Mouse (Mus musculus) heart, embryonic 11.5 days (tissue): ENCODE results near the gene Olfr589. TPM values are rescaled to one million over a fixed set of nuclear protein-coding genes. Genes with fewer than 3 reads are reported as not detected.
"Not testable (repeated sequence)": the region's sequence is repeated elsewhere in the genome, so short reads cannot be mapped to it uniquely, and the experiment has no call there.

Experiments
- ATAC-seq: fragments of 200-750 bp; cut with Nextera tagmentation; replicated peaks from 2 replicates; pipeline ENCODE4 v1.8.0; 2017; ENCODE audit warnings: moderate library complexity; ENCODE audit not compliant: insufficient number of reproducible peaks, low FRiP score, low TSS enrichment
- H3K27ac ChIP-seq: fragments of 300-500 bp; sonication (generic); 2 replicates; pipeline ENCODE4 v1.5.1; 2014; ENCODE audit warnings: mild to moderate bottlenecking, low read depth, low read length
- H3K27me3 ChIP-seq: fragments of 300-500 bp; sonication (generic); 2 replicates; pipeline ENCODE4 v1.6.1; 2014; ENCODE audit warnings: mild to moderate bottlenecking, low read length, mixed read lengths; ENCODE audit not compliant: control insufficient read depth, insufficient read depth
- H3K36me3 ChIP-seq: fragments of 300-500 bp; sonication (generic); 2 replicates; pipeline ENCODE4 v1.6.1; 2014; ENCODE audit warnings: mild to moderate bottlenecking, low read length, moderate library complexity, mixed read lengths; ENCODE audit not compliant: control insufficient read depth, insufficient read depth
- H3K4me1 ChIP-seq: fragments of 300-500 bp; sonication (generic); 2 replicates; pipeline ENCODE4 v1.6.1; 2014; ENCODE audit warnings: low read length; ENCODE audit not compliant: control insufficient read depth, insufficient read depth
- H3K4me2 ChIP-seq: fragments of 300-500 bp; sonication (generic); 2 replicates; pipeline ENCODE4 v1.6.1; 2014; ENCODE audit warnings: mild to moderate bottlenecking, moderate library complexity
- H3K4me3 ChIP-seq: fragments of 300-500 bp; sonication (generic); 2 replicates; pipeline ENCODE4 v1.5.1; 2014; ENCODE audit warnings: low read depth, low read length
- H3K9ac ChIP-seq: fragments of 300-500 bp; sonication (generic); 2 replicates; pipeline ENCODE4 v1.6.1; 2014; ENCODE audit warnings: mild to moderate bottlenecking, low read depth, low read length, moderate library complexity
- H3K9me3 ChIP-seq: fragments of 300-500 bp; sonication (generic); replicated peaks from 2 replicates; pipeline ENCODE4 v1.6.1; 2016; ENCODE audit warnings: low read length; ENCODE audit not compliant: control insufficient read depth
- WGBS: fragments of 180-500 bp; shearing (Covaris S2); extraction: QIAGEN DNeasy Blood & Tissue Kit; methylation state at CpG from one replicate; pipeline ENCODE4 v1.1.7; 2014; ENCODE audit not compliant: insufficient replicate concordance; 5-methylcytosine and 5-hydroxymethylcytosine counted together
- polyA plus RNA-seq: library from polyadenylated mRNA; unstranded; fragments of >200 nt; fragmentation: Nextera tagmentation; extraction: Ambion mirVana; gene quantifications from 2 replicates; pipeline ENCODE4 v1.2.1, GENCODE M21; 2014

The Olfr589 gene
- polyA plus RNA-seq = not detected in 2 replicates

DNA sequence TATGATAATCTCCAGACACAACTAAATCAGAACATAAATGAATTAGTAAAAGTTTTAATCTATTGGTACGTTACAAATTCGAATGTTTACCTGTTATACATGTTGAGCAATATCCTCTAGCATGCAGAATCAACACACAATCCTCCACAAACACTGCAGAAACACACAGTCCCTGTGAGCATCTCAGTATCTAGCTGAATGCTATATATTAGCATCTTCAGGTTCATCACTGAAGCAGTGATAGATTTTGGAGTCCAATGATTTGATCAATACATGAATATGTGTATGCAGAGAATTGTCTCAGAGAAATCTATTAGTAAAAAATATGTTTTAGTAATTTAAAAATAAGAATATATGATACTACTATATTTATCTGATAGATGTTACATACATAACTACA, at the start of gene Olfr589:
TSS of gene Olfr589 (minus strand) at position 101 of the 400 bp plus-strand sequence.
- 67% methylated on average over 2 of the region's 2 CpGs for WGBS
- H3K4me2 ChIP-seq = no peak within 1 kb of the TSS

GRCm38 (mm10) chr7:103184503-103184902, 28.3 kb upstream of the Olfr589 start, which contains the start of gene Olfr592:
Olfr592 (plus strand) TSS chr7:103184803.
- H3K27me3 ChIP-seq, H3K27ac ChIP-seq, ATAC-seq, H3K9ac ChIP-seq, H3K36me3 ChIP-seq, H3K4me3 ChIP-seq, H3K9me3 ChIP-seq, H3K4me1 ChIP-seq, H3K4me2 ChIP-seq: not testable (repeated sequence)
- WGBS = 73% methylated on average over 1 of the region's 1 CpGs

More for the DNA sequence above, at the start of gene Olfr589:
- no peaks in the 10 kb centered on the region for H3K27me3 ChIP-seq
- H3K4me1 ChIP-seq = no peaks in the 10 kb centered on the region
- H3K27ac ChIP-seq = no peak within 1 kb of the TSS
- H3K4me3 ChIP-seq = no peak within 1 kb of the TSS
- H3K36me3 ChIP-seq = no peaks in the 10 kb centered on the region
- ATAC-seq = no peak
- no peak within 1 kb of the TSS for H3K9ac ChIP-seq
- no peaks in the 10 kb centered on the region for H3K9me3 ChIP-seq

GRCm38 (mm10) chr7:103178240-103178639, 22.1 kb upstream of the Olfr589 start, which contains the start of gene Olfr591:
Olfr591 (minus strand) TSS chr7:103178340.
- ATAC-seq = no peak
- Histone ChIP-seq H3K27ac (no peak within 1 kb of the TSS), H3K27me3 (no peaks in the 10 kb centered on the region), H3K9ac (no peak within 1 kb of the TSS), H3K4me3 (no peak within 1 kb of the TSS), H3K36me3 (no peaks in the 10 kb centered on the region), H3K4me1 (no peaks in the 10 kb centered on the region), H3K4me2 (no peak within 1 kb of the TSS), H3K9me3 (peaks cover 7% of the 10 kb centered on the region; the same call in 1 of the 2 replicates)
- WGBS = 73% methylated on average over 1 of the region's 1 CpGs

- no peak overlapping the region for H3K27ac ChIP-seq
- no peaks in the 10 kb centered on the region for H3K27me3 ChIP-seq
- no peaks in the 10 kb centered on the region for H3K36me3 ChIP-seq
- ATAC-seq = no peak
- no peaks in the 10 kb centered on the region for H3K4me1 ChIP-seq
- no peak overlapping the region for H3K9ac ChIP-seq
- WGBS = 74% methylated on average over 5 of the region's 5 CpGs
- no peak overlapping the region for H3K4me3 ChIP-seq
- no peak overlapping the region for H3K4me2 ChIP-seq
- no peaks in the 10 kb centered on the region for H3K9me3 ChIP-seq
These were observed 13.5 kb upstream of the Olfr589 start for GRCm38 (mm10) chr7:103169697-103170096.

DNA sequence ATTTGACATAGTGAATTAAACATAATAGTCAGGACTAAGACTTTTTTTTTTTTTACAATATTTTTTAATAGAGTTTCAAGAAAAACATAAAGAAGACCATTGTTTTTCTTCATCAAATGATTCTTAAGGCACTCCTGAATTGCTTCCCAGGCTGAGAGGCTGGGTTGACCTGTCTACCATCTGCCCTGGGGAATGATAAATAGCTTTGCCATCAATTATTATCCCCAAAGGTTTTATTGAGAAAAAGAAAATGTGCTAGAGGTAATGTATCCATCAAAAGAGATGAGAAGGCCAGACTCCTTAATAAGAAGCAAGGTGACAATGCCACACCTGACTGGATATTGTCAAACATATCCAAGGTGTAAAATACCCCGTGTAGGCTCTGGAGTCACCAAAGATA, 15.6 kb downstream of the Olfr589 start, which contains the start of gene Olfr588-ps1:
TSS of gene Olfr588-ps1 (plus strand) at position 301 of the 400 bp plus-strand sequence.
- H3K9me3 ChIP-seq = no peaks in the 10 kb centered on the region
- 63% methylated on average over 1 of the region's 1 CpGs for WGBS
- no peak within 1 kb of the TSS for H3K4me3 ChIP-seq
- H3K4me2 ChIP-seq = no peak within 1 kb of the TSS
- H3K27me3 ChIP-seq = no peaks in the 10 kb centered on the region
- no peaks in the 10 kb centered on the region for H3K4me1 ChIP-seq
- no peak within 1 kb of the TSS for H3K9ac ChIP-seq
- ATAC-seq = no peak
- no peaks in the 10 kb centered on the region for H3K36me3 ChIP-seq
- no peak within 1 kb of the TSS for H3K27ac ChIP-seq

GRCm38 (mm10) chr7:103125538-103125937, 30.6 kb downstream of the Olfr589 start, which contains the start of gene Olfr586:
Olfr586 (minus strand) TSS chr7:103125638.
- H3K9me3 ChIP-seq = no peaks in the 10 kb centered on the region
- 81% methylated on average over 3 of the region's 3 CpGs for WGBS
- H3K27me3 ChIP-seq = no peaks in the 10 kb centered on the region
- H3K4me2 ChIP-seq = no peak within 1 kb of the TSS
- no peak within 1 kb of the TSS for H3K27ac ChIP-seq
- H3K36me3 ChIP-seq = no peaks in the 10 kb centered on the region
- H3K4me3 ChIP-seq = no peak within 1 kb of the TSS
- no peak within 1 kb of the TSS for H3K9ac ChIP-seq
- no peaks in the 10 kb centered on the region for H3K4me1 ChIP-seq
- no peak for ATAC-seq

DNA sequence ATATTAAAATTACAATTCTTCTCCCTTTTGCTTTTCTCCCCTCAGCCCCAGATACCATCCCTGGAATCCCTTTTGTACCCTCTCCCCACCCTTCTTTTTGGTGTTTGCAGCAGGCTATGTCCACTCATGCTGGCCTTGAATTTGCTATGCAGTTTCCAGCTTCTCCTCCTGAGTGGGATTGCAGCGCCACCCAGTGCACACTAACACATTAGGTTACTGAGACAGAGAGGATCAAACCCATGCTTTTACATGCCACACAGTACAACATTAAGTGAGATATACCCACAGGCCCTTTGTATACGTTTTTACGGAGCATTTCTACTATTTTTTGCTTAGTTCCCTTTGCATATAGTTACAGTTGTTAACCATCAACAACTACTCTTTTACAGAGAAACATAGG, 36.8 kb downstream of the Olfr589 start:
- Histone ChIP-seq H3K36me3 (no peaks in the 10 kb centered on the region), H3K9ac (no peak overlapping the region), H3K27me3 (no peaks in the 10 kb centered on the region), H3K27ac (no peak overlapping the region), H3K4me2 (no peak overlapping the region), H3K4me3 (no peak overlapping the region), H3K9me3 (no peaks in the 10 kb centered on the region), H3K4me1 (no peaks in the 10 kb centered on the region)
- no peak for ATAC-seq
- 36% methylated on average over 3 of the region's 3 CpGs for WGBS

Other genes starting within 250 kb of the Olfr589 start
- gene Olfr571, start 238.8 kb downstream of the Olfr589 start, polyA plus RNA-seq = not detected in 2 replicates
- gene Olfr572, start 231.9 kb downstream of the Olfr589 start, polyA plus RNA-seq = not detected in 2 replicates
- not detected in 2 replicates for gene Olfr573-ps1, start 213.8 kb downstream of the Olfr589 start, polyA plus RNA-seq
- gene Olfr574, start 207.9 kb downstream of the Olfr589 start, polyA plus RNA-seq = not detected in 2 replicates
- not detected in 2 replicates for gene Olfr575, start 197.6 kb downstream of the Olfr589 start, polyA plus RNA-seq
- gene Olfr576, start 193.7 kb downstream of the Olfr589 start, polyA plus RNA-seq = not detected in 2 replicates
- not detected in 2 replicates for gene Olfr577, start 180.4 kb downstream of the Olfr589 start, polyA plus RNA-seq
- gene Olfr578, start 167.0 kb downstream of the Olfr589 start, polyA plus RNA-seq = not detected in 2 replicates
- not detected in 2 replicates for gene Olfr582, start 118.3 kb downstream of the Olfr589 start, polyA plus RNA-seq
- not detected in 2 replicates for gene Olfr583, start 105.1 kb downstream of the Olfr589 start, polyA plus RNA-seq
- gene Olfr584, start 74.5 kb downstream of the Olfr589 start, polyA plus RNA-seq = not detected in 2 replicates
- not detected in 2 replicates for gene Olfr585, start 58.6 kb downstream of the Olfr589 start, polyA plus RNA-seq
- not detected in 2 replicates for gene Olfr586, start 30.7 kb downstream of the Olfr589 start, polyA plus RNA-seq
- gene Olfr588-ps1, start 15.5 kb downstream of the Olfr589 start, polyA plus RNA-seq = not detected in 2 replicates
- gene Olfr591, start 22.0 kb upstream of the Olfr589 start, polyA plus RNA-seq = not detected in 2 replicates
- not detected in 2 replicates for gene Olfr592, start 28.4 kb upstream of the Olfr589 start, polyA plus RNA-seq
- not detected in 2 replicates for gene Olfr593, start 55.5 kb upstream of the Olfr589 start, polyA plus RNA-seq
- gene Olfr594, start 60.6 kb upstream of the Olfr589 start, polyA plus RNA-seq = not detected in 2 replicates
- not detected in 2 replicates for gene Usp17ld, start 96.1 kb upstream of the Olfr589 start, polyA plus RNA-seq
- not detected in 2 replicates for gene Olfr596, start 149.3 kb upstream of the Olfr589 start, polyA plus RNA-seq
- not detected in 2 replicates for gene Olfr597, start 160.0 kb upstream of the Olfr589 start, polyA plus RNA-seq
- not detected in 2 replicates for gene Olfr598, start 167.2 kb upstream of the Olfr589 start, polyA plus RNA-seq
- gene Olfr599, start 179.6 kb upstream of the Olfr589 start, polyA plus RNA-seq = not detected in 2 replicates
- gene Olfr600, start 193.3 kb upstream of the Olfr589 start, polyA plus RNA-seq = not detected in 2 replicates
- not detected in 2 replicates for gene Olfr601, start 206.3 kb upstream of the Olfr589 start, polyA plus RNA-seq
- not detected in 2 replicates for gene Olfr603, start 229.8 kb upstream of the Olfr589 start, polyA plus RNA-seq